Mouse (Mus musculus) testis, postnatal 10 days (tissue): ENCODE data around the gene Focad.

ENCODE experiments used
- DNase-seq: peaks from one replicate; pipeline ENCODE4 v3.0.0; 2021; ENCODE audit warnings: low spot score

The Focad gene

DNA sequence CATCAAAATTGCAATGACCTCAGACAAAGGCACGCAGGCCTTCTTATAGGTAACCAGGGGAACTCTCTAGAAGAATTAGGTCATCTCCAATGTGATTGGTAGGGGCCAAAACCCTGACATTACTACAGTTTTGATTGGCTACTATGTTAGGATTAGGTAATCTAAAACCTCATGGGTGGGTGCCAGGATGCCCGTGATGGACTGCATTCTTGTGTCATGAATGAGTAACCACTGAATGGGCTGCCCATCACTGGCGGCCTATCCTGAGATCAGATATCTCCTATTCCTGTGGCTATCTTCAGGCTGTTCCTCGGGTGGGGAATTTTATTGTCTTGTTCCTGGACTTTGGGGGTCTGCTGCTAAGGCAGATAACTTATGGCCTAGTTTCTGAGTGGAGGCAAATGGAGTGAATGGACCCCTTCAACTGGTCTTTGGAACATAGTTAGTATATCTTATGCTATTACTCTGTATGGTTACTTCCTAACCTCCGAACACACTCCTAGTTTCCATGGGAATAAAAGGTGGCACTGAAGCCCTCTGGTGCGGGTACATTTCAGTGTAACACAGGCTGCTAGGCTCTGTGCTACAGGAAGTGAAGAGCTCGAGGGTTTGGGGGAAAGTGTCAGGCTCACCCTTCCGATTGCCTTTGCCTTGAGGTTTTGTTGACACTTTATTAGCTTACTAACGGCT, 306.0 kb downstream of the Focad start:
- no peak for DNase-seq

GRCm38 (mm10) chr4:88400992-88401313, 306.5 kb downstream of the Focad start:
- DNase-seq, result no peak

DNA sequence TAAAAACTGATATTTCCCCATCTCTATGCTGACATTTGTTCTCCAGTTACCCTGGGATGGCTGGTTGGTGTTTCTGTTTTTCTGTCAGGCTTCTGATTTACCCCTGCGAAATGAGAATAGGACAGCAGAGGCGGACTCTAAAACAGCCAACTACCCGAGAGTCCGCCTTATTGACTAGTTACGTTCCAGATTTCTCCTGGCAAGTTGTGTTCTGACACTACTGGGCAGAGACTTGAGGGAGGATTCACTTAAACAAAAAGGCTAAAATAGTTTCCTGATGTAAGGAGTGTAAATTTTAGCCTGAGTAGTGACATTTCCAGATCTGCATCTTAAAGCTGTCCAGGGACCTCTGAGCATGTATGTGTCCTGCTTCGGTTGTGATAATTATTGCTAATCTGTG, 308.5 kb downstream of the Focad start:
- DNase-seq, result no peak

DNA sequence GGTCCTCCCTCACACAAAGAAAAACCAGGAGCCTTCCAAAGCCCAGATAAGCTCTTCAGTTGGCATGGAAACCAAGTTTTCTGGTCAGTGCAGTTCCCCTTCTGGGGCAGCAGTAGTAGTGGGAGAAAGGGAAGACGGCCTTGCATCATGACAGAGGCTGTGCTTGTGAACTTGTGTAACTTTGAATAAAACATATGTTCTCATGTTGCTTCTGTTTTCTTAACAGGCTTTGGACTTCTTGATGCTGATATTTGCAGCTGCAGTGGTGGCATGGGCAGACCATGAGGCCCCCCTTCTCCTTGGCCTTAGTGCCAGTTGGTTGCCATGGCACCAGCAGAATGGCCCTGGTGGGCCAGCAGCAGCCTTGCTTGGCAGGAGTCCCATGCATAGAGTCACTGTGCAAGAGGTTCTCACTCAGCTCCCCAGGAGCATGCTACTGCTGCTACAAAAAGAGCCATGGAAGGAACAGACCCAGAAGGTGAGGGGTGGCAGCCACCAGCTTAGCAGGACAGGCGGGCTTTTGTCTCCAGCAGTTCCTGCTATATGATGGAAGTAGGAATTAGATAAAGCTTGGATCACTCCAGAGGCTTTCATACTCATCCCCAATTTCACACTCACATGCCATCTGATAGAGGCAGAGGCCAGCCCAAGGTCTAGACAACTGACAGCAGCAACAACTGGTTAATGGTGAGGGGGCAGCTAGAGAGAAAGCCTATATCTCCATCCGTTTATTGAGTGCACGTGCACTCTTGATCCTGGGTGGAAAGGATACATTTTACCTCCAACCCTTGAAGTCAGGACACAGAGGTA, 312.7 kb downstream of the Focad start:
- peak; percentile 46 for DNase-seq

GRCm38 (mm10) chr4:88409279-88409678, 314.9 kb downstream of the Focad start:
- no peak for DNase-seq

DNA sequence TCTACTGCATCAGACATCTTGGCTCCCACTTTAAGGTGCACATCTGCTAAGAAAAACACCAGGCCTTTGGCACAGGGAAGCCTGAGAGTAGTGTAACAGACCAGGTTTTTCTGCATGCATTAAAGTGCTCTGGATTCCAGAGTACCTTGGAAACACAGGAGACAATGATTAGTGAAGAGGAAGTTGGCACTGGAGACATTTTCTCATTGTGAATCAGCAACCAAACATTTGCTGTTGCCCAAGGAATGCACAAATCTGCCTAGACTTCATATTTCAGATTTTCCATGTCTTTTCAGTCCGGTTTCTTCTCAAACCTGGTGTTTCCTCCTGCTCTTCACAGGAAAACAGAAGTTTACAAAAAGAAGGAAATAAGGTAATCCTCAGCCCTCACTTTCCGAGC, 317.9 kb downstream of the Focad start:
- no peak for DNase-seq

GRCm38 (mm10) chr4:88415017-88415416, 320.6 kb downstream of the Focad start:
- DNase-seq, result no peak

- no peak for DNase-seq
These were observed 324.9 kb downstream of the Focad start for GRCm38 (mm10) chr4:88419378-88419777.

DNA sequence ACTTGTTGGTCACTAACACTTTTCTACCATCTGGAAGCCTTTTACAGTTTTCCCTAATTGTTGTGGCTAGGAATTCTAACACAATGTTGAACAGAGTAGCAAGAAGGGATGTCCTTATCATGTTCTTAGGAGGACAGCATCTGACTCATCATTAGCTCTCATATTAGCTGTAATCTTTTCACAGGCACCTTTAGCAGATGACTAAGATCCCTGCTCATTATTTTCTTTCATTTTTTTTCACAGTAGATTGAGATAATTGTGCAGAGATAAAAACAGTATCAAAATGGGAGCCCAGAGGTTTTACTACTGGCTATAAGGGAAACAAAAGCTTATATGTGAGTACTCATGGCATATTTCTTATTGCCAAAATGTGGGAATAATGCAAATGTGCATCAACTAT, 330.1 kb downstream of the Focad start:
- DNase-seq, result no peak

GRCm38 (mm10) chr4:88427630-88428239, 333.3 kb downstream of the Focad start:
- DNase-seq, result no peak

GRCm38 (mm10) chr4:88432412-88433024, 338.1 kb downstream of the Focad start:
- DNase-seq, result no peak

GRCm38 (mm10) chr4:88436593-88437165, 342.2 kb downstream of the Focad start:
- no peak for DNase-seq

- no peak for DNase-seq
These were observed 342.7 kb downstream of the Focad start for GRCm38 (mm10) chr4:88437166-88437565.

DNA sequence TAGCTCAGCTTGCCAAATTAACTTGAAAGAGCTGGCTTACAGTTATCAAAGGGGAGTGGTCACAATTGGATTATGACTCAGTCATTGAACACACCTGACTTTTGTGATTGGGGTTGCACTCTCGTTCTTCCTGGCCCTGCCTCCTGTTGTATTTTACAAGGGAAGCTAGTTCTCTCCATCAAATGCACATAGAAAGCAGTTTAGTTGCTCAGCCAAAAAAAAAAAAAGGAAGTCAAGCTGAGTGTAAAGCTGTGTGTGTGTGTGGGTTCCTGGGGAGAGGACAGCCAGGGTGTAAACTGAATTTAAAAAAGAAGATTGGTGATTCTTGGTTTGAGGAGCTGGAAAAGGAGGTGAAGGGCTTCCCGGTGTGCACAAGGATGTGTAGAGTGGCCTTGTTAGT, 343.5 kb downstream of the Focad start:
- no peak for DNase-seq

GRCm38 (mm10) chr4:88438326-88438989, 344.0 kb downstream of the Focad start, which contains the start of gene Hacd4:
Gene Hacd4, minus strand, starts transcription at chr4:88438928.
- DNase-seq, result peak; percentile 59

- no peak for DNase-seq
These were observed 344.5 kb downstream of the Focad start for GRCm38 (mm10) chr4:88438990-88439329.

- DNase-seq, result no peak
These were observed 345.3 kb downstream of the Focad start for GRCm38 (mm10) chr4:88439669-88440123.

DNA sequence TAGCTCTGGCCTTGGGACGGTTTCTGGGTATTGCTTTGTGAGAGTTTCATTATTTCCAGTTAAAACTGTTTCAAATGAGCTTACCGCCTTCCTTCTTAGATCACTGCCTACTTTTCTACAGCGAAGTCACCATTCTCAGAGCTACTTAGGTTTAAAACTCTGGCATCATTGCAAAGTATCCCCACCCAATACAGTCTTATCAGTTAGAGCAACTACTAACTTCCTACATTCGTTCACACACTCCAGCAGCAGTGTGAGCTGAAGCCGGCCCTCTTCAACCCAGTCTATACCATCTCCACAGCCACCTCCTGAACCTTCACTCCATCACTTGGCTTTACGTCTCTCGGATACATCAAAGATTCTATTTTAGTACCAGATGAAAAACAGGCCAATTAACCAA, 346.4 kb downstream of the Focad start:
- DNase-seq, result no peak

GRCm38 (mm10) chr4:88448976-88449375, 354.5 kb downstream of the Focad start:
- DNase-seq, result no peak

DNA sequence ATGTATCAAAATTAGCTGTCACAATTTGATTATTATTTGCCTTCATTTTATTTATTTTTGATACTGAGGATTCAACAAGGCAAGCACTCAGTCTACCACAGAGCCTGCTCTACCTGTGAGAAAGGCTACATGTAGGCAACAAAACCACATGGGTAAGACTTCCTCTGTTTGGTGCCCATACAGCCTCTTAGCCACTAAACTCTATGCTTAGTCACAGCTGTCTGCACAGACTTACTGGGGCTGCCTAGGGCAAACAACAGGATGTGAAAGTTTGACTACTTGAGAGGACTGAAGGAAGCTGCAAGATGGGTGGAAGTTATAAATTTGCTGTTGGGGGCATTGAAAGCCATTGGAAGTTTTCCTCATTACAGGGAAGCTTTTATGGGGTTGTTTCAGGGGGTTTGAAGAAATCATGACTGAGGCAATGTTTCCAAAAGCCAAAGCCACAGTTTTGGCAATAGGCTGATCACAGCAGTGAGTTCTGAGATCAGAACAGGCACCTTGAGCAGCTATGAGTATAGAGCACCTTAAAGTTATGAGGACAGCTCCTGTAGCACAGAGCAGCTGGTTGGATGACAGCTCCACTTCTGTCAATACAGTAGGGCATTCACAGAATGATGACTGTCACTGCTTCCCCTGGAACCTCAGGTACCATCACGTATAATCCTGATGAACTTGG, 355.8 kb downstream of the Focad start:
- DNase-seq, result no peak

DNA sequence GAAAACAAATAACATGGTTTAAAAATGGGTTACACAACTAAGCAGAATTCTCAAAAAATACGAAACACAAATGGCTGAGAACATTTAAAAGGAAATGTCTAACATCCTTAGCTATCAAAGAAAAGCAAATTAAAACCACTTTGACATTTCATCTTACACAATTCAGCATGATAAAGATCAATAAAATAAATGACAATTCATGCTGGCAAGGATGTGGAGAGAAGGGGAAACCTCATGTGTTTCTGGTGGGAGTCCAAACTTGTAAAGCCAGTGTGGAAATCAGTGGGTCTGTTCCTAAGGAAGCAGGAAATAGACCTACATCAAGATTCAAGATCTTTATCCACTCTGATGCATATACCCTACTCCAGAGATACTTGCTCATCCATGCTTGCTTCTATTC, 363.7 kb downstream of the Focad start:
- DNase-seq, result no peak
